Mouse (Mus musculus) heart, adult 2 months (tissue): ENCODE measurements at regions not wholly inside any gene's neighbourhood (a gene's known extent, or its start where the extent isn't known, plus 50 kb on each side); places are given as distances from the start of the nearest gene placed in this dataset.

Experiments
- CTCF ChIP-seq: fragments of 200-600 bp; IDR thresholded peaks from 2 replicates; pipeline ENCODE4 v1.8.1; 2022; ENCODE audit warnings: antibody characterized with exemption, mild to moderate bottlenecking, moderate library complexity
- EP300 ChIP-seq: fragments of 200-500 bp; IDR thresholded peaks from 2 replicates; pipeline ENCODE4 v1.6.1; 2011; ENCODE audit warnings: low read depth, low read length, control low read depth; ENCODE audit not compliant: insufficient read depth
- POLR2A ChIP-seq: fragments of 200-500 bp; IDR thresholded peaks from 2 replicates; pipeline ENCODE4 v1.6.1; 2011; ENCODE audit warnings: mild to moderate bottlenecking, low read depth, low read length, control low read depth; ENCODE audit not compliant: insufficient read depth

DNA sequence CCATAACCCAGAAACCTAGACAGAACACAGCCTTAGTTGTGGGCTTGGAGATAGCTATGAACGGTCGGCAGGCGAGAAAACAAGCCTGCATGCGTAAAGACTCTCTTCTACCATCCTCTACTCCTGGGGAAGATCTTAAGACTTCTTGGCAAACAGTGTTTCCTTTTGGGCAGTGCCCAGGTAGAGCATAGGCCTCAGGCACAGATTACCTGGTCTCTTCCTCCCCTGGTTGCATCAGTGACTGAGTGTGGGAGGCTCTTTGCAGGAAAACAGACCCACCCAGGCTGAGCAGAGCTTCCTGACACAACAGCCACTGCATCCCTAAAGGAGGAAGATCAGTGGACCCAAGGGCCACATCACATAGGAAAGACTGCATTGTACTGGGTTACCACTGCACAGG is 85.8 kb upstream of the Zmiz1 start:
- TF ChIP-seq CTCF (no peak), EP300 (no peak), POLR2A (no peak)
